Mouse (Mus musculus) thymus, postnatal 10 days (tissue): ENCODE results near the gene Corin.
A peak's percentile ranks its signal among the peaks of the same experiment; 100 is the strongest.

Experiments
- DNase-seq, 2 experiments: peaks; one replicate each; pipeline ENCODE4 v3.0.0; 2021; ENCODE audit warnings: low spot score in 2 of 2

The Corin gene

GRCm38 (mm10) chr5:72441181-72441580 is 63.1 kb downstream of the Corin start:
- DNase-seq, result no peak

- no peak for DNase-seq
Observed at GRCm38 (mm10) chr5:72435085-72435484, 69.2 kb downstream of the Corin start.

- DNase-seq, result no peak
Observed at GRCm38 (mm10) chr5:72431856-72432255, 72.4 kb downstream of the Corin start.

- no peak for DNase-seq
Observed at GRCm38 (mm10) chr5:72427556-72427955, 76.7 kb downstream of the Corin start.

GRCm38 (mm10) chr5:72425342-72426010 is 78.8 kb downstream of the Corin start:
- no peak for DNase-seq

- DNase-seq, result no peak
Observed at GRCm38 (mm10) chr5:72411874-72412329, 92.4 kb downstream of the Corin start.

- no peak for DNase-seq
Observed at GRCm38 (mm10) chr5:72410841-72411240, 93.4 kb downstream of the Corin start.

- DNase-seq, result no peak
Observed at GRCm38 (mm10) chr5:72403376-72403775, 100.9 kb downstream of the Corin start.

- no peak for DNase-seq
Observed at GRCm38 (mm10) chr5:72402913-72403312, 101.4 kb downstream of the Corin start.

GRCm38 (mm10) chr5:72401778-72402177 is 102.5 kb downstream of the Corin start:
- DNase-seq, result no peak

GRCm38 (mm10) chr5:72401251-72401650 is 103.0 kb downstream of the Corin start:
- DNase-seq, result no peak

GRCm38 (mm10) chr5:72382148-72382547 is 122.1 kb downstream of the Corin start:
- no peak for DNase-seq

- DNase-seq, result no peak
Observed at GRCm38 (mm10) chr5:72380616-72381015, 123.7 kb downstream of the Corin start.

- DNase-seq, result no peak
Observed at GRCm38 (mm10) chr5:72368004-72368403, 136.3 kb downstream of the Corin start.

GRCm38 (mm10) chr5:72365801-72366200 is 138.5 kb downstream of the Corin start:
- no peak for DNase-seq

- DNase-seq, result no peak
Observed at GRCm38 (mm10) chr5:72363838-72364237, 140.4 kb downstream of the Corin start.

GRCm38 (mm10) chr5:72353746-72354145 is 150.5 kb downstream of the Corin start:
- DNase-seq, result no peak

GRCm38 (mm10) chr5:72350081-72350758 is 154.1 kb downstream of the Corin start:
- DNase-seq, result peak in 1 of 2 experiments; percentile 39

- no peak for DNase-seq
Observed at GRCm38 (mm10) chr5:72348591-72348990, 155.7 kb downstream of the Corin start.

- DNase-seq, result no peak
Observed at GRCm38 (mm10) chr5:72335873-72336272, 168.4 kb downstream of the Corin start.

GRCm38 (mm10) chr5:72332901-72333300 is 171.4 kb downstream of the Corin start:
- DNase-seq, result no peak

GRCm38 (mm10) chr5:72331217-72331616 is 173.1 kb downstream of the Corin start:
- no peak for DNase-seq

- no peak for DNase-seq
Observed at GRCm38 (mm10) chr5:72330648-72331047, 173.6 kb downstream of the Corin start.
